Mouse (Mus musculus) heart, postnatal 25 days (tissue): ENCODE measurements at regions not wholly inside any gene's neighbourhood (a gene's known extent, or its start where the extent isn't known, plus 50 kb on each side); places are given as distances from the start of the nearest gene placed in this dataset.

Source experiments
- DNase-seq: peaks from one replicate; pipeline ENCODE4 v3.0.0; 2022; ENCODE audit warnings: low spot score
- intact Hi-C: fragments of 180-260 bp; cut with DNase I; formaldehyde crosslinking; loops from one replicate; pipeline ENCODE4 v1.15.1; 2025

DNA sequence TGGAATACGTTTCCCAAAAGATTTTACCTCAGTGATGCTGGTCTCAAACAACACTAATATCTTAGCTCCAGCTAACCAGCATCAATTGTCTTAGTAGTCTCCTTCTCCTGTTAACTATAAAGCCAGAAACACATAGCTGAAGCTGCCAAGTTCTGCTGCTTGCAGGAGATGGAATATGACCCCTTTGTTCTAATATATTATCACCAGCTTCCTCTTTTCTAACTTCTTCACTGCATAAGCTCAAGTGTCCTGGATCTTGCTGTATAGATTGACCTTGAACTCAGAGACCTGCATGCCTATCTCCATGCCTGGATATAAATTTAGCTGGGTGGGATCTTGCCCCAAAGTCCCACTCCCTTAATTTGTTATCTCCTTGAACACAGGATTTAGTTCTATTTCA, 94.8 kb downstream of the Rbm46 start:
- intact Hi-C loops = no loop called here

DNA sequence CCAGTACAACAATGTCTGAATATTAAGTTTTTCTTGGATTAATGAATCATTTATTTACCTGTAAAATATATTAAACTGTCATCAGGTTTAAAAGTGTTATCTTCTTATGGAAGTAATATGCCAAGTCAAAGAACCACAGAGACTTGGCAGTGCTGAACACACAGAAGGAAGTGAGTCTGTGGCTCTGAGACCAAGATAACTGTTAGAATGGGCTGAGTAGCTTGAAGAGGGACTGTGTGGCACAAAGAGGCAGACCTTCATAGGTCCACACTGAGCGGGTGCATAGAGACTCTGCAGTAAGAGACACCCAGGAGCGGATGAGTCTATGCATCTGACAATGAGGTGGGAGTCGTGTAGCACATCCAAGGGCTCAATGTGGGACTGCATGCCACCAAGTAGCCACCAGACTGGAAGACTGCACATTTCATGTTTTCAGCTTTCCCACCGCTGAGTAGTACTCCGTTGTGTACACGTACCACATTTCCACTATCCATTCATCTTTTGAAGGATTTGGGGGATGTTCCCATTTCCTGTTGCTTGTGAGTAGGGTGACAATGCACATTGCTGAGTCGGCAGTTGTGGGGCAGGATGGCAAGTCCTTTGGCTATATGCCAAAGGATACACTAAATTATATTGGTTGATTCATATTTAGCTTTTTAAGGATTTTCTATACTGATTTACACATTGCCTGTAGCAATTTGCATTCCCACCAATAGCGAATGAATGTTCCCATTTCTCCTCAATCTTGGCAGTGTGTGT, 105.6 kb downstream of the Rbm46 start:
- intact Hi-C loops = no loop called here

More for the DNA sequence above, 94.8 kb downstream of the Rbm46 start:
- DNase-seq = no peak

DNA sequence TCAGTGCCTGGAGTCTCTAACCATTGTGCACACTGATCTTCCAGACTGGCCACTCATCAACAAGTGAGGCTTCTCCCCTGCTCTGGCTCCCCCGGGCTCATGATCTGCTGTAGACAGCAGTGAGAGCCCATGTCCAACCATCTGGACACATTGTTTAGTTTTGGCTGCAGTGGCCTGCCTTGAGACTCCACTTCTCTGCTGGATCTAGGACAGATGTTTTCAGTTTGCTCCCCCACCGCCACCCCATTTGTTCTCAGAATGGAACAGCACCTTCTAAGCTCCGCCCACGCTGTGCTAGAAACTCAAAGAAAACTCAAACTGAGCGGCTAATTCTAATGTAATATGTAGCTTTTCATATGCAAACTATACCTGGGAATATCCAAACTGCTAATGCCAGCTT, 108.8 kb downstream of the Rbm46 start:
- intact Hi-C loops = no loop called here
- DNase-seq = no peak

More for the DNA sequence above, 105.6 kb downstream of the Rbm46 start:
- no peak for DNase-seq

DNA sequence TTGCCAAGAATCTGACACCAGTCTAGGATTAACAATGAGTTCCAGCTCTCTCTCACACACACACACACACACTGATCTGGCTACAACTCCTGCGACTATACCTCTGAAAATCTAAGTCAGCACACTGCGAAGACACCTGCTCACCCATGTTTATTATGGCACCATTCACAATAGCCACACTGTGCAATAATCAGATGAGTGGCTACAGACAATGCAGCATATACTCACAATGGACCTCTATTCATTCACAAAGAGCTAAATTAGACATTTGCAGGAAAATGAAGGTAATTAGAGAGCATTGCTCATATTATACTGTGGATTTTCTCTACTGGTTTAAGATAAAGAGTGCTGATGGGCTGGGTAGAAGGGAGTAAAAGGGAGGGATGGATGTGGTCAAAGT, 116.3 kb downstream of the Rbm46 start:
- intact Hi-C loops = no loop called here
- DNase-seq = no peak

DNA sequence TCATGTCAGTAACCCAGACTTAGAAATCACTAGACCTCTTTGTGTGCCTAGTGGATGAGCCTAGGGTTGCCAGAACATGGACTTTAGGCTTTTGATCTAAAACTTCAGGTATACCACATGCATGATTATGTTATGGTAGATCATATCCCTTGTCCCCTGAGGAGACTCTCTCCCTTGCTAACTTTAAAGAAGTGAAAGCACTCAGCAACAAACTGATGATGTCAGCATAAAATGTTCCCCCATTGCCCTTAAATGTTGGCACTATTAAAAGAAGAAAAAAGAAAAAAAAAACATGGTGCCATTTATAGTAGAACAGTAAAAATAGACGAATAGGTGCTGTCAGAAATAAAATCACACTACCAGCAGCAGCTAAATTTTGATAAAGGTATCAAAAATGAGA, 117.3 kb downstream of the Rbm46 start:
- intact Hi-C loops = no loop called here
- no peak for DNase-seq

DNA sequence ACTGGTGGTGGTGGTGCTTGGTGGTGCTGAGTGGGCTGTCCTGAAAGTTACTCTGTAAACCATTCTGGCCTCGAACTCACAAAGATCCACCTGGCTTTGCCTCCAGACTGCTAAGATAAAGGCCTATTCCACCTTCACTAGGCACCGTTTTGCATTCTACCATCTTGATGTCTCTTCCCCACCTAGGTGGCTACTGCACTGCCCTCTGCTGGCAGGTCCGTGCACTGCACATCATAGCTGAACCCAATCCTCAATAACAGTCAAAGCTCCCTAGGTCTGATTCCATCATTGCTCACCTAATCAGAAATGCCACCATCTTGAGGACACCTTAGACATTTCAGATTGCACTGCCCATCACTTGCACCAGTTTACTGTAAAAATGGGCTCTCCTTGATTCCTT, 150.7 kb downstream of the Rbm46 start:
- DNase-seq = no peak
- intact Hi-C loops = loop anchor here (2.0 kb wide), 1 partner anchor 361 kb away; no protein-coding TSS in a partner anchor

DNA sequence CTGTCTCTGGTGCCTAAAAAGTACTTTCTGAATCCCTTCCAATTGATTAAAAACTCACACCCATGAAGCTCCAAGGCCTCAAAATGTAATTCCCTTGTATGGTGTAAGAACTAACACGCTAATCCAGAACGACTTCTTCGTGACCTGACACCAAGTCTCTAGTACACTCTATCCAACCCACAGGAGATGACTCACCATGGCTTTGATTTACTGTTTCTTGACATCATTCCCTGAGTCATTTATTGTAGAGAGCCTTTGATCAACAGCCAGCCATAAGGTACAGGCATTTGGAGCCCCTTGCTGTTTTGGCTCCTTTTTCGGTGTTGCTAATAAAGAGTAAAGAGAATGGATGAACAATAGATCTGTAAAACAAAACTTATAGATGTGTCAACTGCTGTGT, 159.7 kb upstream of the Npy2r start:
- intact Hi-C loops = no loop called here
- no peak for DNase-seq

DNA sequence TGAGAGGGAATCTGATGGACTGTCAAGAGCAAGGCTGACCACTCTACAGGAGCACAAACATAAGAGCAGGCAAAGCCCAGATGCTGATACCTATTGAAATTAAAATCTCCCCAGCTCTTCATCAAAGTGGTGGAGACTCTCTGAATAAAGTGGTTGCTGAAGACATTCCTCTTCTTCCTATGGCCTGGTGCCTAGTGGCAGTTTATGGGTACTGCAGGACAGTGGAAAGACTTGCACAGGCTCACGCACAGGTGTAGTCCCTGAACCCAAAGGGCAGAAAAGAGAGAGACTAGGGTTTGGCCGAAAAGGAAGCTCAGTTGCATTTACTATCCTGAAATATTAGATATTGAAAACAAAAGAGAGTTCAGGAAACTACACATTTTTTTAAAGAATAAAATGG, 144.2 kb upstream of the Npy2r start:
- no peak for DNase-seq
- intact Hi-C loops = no loop called here

DNA sequence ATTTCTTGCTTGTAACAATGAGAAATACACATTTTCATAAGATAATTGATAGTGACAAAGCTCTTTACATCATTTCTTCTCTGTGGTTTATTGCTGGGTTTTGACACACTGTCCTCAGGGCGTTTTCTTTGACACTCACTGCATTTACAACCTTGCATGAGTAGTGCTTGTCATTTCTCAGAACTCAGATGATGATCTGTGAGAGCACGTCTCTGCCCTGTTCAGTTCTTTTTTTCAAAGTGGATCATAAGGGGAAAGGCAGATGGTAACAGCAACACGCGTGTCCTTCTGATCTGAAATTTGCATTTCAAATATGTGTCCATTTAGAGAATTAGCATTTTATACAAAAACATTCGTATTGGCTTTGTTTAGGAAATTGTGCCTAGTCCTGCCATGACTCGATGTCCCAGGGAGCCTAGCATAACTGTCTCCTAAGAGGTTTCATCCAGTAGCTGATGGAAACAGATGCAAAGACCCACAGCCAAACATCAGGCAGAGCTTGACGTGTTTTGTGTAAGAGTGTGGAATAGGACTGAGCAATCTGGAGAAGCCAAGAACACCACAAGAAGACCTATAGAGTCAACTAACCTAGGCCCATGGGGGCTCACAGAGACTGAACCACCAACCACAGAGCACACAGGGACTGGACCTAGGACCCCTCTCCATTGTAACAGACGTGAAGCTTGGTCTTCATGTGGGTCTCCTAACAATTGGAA, 108.4 kb upstream of the Npy2r start:
- intact Hi-C loops = no loop called here
- DNase-seq = no peak

DNA sequence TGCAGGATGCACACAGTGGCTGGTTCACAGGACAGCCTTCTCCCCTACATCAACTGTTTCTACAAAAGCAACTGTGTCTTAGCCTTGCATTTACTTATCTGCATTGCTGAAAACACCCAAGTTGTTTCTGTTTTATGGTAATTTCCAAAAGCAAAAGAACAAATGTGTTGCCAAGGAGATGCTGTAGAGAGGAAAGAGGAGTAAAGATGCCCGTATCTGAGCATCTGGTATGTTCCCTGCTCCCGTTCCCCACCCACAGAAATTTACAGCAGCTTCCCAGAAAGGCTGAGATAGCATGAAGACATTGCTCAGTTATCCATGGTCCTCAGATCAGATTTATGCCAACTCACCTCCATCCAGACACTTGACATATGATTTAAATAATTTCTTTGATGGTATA, 104.5 kb upstream of the Npy2r start:
- no peak for DNase-seq
- intact Hi-C loops = no loop called here

DNA sequence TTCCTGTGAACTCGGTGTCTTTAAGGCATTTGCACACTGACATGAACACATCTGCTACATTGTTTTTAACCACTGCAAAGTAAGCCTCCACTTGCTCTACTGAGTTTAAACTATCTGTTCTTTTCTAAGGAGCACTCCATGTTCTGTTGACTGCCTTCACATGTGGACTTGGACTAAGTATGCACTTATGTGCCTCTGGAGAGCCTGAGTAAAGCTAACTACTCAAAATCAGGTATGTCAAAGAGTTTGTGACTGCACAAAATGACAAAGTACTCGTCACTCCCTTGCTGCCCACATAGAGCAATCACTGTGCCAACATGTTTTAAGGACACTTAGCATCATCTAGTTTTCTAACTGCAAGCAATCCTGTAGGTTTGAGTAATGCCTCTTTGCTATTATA, 92.2 kb upstream of the Npy2r start:
- no peak for DNase-seq
- intact Hi-C loops = no loop called here

DNA sequence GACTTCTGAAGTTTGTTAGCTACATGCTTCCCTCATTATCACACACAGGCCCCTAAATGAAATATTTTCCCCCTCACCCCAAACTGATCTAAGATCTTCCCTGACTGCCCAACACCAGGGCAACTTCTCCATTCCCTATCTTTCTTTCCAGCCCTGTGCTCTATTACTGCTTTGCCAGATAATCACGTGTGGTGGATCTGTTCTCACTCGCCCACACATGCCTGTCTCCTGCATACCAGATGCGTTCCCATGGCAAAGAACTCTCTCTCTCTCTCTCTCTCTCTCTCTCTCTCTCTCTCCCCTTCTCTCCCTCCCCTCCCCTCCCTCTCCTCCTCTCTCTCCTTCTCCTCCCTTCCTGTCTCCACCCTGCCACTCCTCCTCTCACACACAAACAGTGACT, 88.8 kb upstream of the Npy2r start:
- intact Hi-C loops = no loop called here
- no peak for DNase-seq

DNA sequence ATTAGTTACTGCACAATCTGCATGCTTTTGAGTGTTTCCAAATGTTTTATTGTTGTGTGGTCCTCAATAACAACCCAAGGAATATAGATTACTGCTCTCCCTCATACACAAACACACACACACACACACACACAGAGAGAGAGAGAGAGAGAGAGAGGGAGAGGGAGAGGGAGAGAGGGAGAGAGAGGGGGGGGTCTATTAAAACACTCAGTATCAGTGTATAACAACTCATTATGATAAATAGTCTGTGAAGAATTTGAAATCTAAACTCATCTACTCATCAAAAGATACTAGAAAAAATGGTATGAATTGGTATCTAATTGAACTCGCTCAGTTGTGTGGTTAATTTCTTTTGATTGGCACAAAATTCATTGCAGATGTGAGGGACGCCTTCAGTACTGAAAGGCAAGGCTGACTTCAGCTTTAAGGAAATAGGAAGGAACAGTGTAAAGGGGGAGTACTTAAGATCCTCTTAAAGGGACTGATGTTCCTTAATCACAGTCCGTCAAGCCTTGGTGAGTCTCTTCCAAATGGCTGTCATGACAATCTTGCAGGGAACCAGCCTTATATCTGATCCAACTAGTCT, 72.6 kb upstream of the Npy2r start:
- intact Hi-C loops = no loop called here
- no peak for DNase-seq

DNA sequence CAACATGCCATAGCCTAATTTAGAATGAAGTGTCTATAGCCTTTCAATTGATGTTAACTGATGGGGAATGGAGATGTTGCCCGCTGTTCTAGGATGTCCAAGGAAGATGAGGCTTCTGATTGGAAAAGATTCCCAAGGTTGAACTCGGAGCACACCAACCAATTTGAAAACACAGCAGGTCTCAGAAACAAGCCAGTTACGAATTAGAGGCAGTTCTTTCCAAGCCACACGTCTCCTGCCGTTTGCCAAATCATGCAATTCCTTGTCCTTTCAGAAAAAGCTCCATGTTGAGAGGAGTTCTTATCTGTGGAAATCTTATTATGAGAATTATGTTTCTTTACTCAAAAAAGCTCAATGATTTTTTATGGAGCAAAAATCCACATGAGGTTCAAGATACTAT, 71.5 kb upstream of the Npy2r start:
- no peak for DNase-seq
- intact Hi-C loops = no loop called here

DNA sequence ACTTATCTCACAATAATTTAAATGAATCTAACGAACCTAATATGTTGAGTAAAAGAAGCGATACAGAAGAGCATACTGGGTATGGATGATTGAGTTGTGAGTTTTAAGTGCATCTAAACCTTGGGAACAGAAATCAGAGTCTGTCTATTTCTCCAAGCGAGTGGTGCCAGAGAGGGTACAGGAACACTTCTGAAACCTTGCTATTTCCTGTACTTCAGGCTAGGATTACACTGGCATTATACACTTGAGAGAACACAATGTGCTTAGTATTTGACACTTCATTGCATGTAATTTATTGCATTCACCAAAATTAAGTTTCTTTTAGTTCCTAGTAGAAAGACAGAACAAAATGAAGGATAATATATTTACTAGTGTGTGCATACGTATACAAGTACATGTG, 54.0 kb upstream of the Npy2r start:
- DNase-seq = no peak
- intact Hi-C loops = no loop called here

DNA sequence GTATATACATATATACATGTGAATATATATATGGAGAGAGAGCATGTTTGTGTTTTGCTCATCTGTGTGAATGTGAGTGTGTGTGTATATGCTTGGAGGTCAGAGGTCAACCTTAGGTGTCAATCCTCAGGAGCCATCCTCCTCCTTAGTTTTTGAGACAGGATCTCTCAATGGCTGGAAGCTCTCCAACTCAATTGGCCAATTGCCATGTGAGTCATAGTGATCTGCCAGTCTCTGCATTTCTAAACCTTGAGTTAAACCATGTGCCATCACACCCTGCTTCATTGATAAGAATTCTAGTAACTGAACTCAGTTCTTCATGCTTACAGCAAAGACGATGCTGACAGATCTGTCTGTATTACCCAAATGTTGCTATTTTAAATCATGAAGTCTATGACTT, 50.8 kb upstream of the Npy2r start:
- DNase-seq = no peak
- intact Hi-C loops = no loop called here
